Mouse (Mus musculus) heart, postnatal 0 days (tissue): ENCODE results near the gene Fbxo21. TPM values are rescaled to one million over a fixed set of nuclear protein-coding genes. Genes with fewer than 3 reads are reported as not detected.

Source experiments
- ATAC-seq: fragments of 200-750 bp; cut with Nextera tagmentation; 2 replicates; pipeline ENCODE4 v1.8.0; 2017; ENCODE audit warnings: low read depth, moderate number of reproducible peaks, moderate library complexity; ENCODE audit not compliant: insufficient read depth
- DNase-seq: peaks from one replicate; pipeline ENCODE4 v3.0.0-alpha.2; 2016; ENCODE audit warnings: low spot score
- H3K27ac ChIP-seq: fragments of 300-500 bp; sonication (generic); 2 replicates; pipeline ENCODE4 v1.5.1; 2014; ENCODE audit warnings: low read depth, mild to moderate bottlenecking
- H3K27me3 ChIP-seq: fragments of 300-500 bp; sonication (generic); 2 replicates; pipeline ENCODE4 v1.6.1; 2014; ENCODE audit warnings: low read length, mixed read lengths; ENCODE audit not compliant: control insufficient read depth, insufficient read depth
- H3K36me3 ChIP-seq: fragments of 300-500 bp; sonication (generic); replicated peaks from 2 replicates; pipeline ENCODE4 v1.6.1; 2014; ENCODE audit warnings: low read length, mixed read lengths; ENCODE audit not compliant: control insufficient read depth, insufficient read depth
- H3K4me1 ChIP-seq: fragments of 300-500 bp; sonication (generic); 2 replicates; pipeline ENCODE4 v1.6.1; 2014; ENCODE audit warnings: antibody characterized with exemption; ENCODE audit not compliant: control insufficient read depth, insufficient read depth
- H3K4me2 ChIP-seq: fragments of 300-500 bp; sonication (generic); 2 replicates; pipeline ENCODE4 v1.6.1; 2014; ENCODE audit warnings: low read depth, mild to moderate bottlenecking, low read length, moderate library complexity
- H3K4me3 ChIP-seq: fragments of 300-500 bp; sonication (generic); 2 replicates; pipeline ENCODE4 v1.5.1; 2014; ENCODE audit warnings: low read depth, low read length
- H3K9ac ChIP-seq: fragments of 300-500 bp; sonication (generic); replicated peaks from 2 replicates; pipeline ENCODE4 v1.6.1; 2014; ENCODE audit warnings: low read depth, low read length, mixed read lengths
- H3K9me3 ChIP-seq: fragments of 300-500 bp; sonication (generic); replicated peaks from 2 replicates; pipeline ENCODE4 v1.6.1; 2016; ENCODE audit warnings: low read length; ENCODE audit not compliant: control insufficient read depth
- CTCF ChIP-seq: IDR thresholded peaks from 2 replicates; pipeline ENCODE4 v1.5.1; 2016; ENCODE audit warnings: antibody characterized with exemption, control low read depth, low read depth
- EP300 ChIP-seq: IDR thresholded peaks from 2 replicates; pipeline ENCODE4 v1.6.1; 2016; ENCODE audit warnings: antibody characterized with exemption, low read depth
- WGBS: fragments of 180-500 bp; shearing (Covaris S2); extraction: QIAGEN DNeasy Blood & Tissue Kit; methylation state at CpG from one replicate; pipeline ENCODE4 v1.1.7; 2014; 5-methylcytosine and 5-hydroxymethylcytosine counted together
- polyA plus RNA-seq: library from polyadenylated mRNA; unstranded; fragments of >200 nt; fragmentation: Nextera tagmentation; extraction: Ambion mirVana; gene quantifications from 2 replicates; pipeline ENCODE4 v1.2.1, GENCODE M21; 2015
- total RNA-seq: library from RNA; depleted of rRNA; stranded (reverse); fragments of >200 nt; gene quantifications from 2 replicates; pipeline ENCODE4 v1.2.3, GENCODE M21; 2014; ENCODE audit warnings: low replicate concordance

Gene Fbxo21
- total and polyA plus RNA-seq, 2 experiments from 2014 or later: 36.0 to 50.8 TPM

GRCm38 (mm10) chr5:117953893-117954292 lies 22.6 kb upstream of the Fbxo21 start:
- Histone ChIP-seq H3K27me3 (no peaks in the 10 kb centered on the region), H3K9me3 (no peaks in the 10 kb centered on the region), H3K36me3 (no peaks in the 10 kb centered on the region), H3K4me3 (no peak overlapping the region), H3K27ac (no peak overlapping the region), H3K4me1 (no peaks in the 10 kb centered on the region), H3K4me2 (no peak overlapping the region), H3K9ac (no peak overlapping the region)
- TF ChIP-seq EP300: no peak
- ATAC-seq: no peak
- no peak for DNase-seq
- 79% methylated on average over 12 of the region's 12 CpGs for WGBS

- TF ChIP-seq EP300 (no peak), CTCF (no peak)
- DNase-seq: no peak
Measured at GRCm38 (mm10) chr5:117954429-117954828, 22.1 kb upstream of the Fbxo21 start.

GRCm38 (mm10) chr5:117955675-117956420 lies 20.7 kb upstream of the Fbxo21 start:
- no peaks in the 10 kb centered on the region for H3K36me3 ChIP-seq
- H3K9ac ChIP-seq: no peak overlapping the region
- DNase-seq: no peak
- no peak overlapping the region for H3K4me3 ChIP-seq
- 22% methylated on average over 10 of the region's 10 CpGs for WGBS
- no peak overlapping the region for H3K4me2 ChIP-seq
- H3K27ac ChIP-seq: no peak overlapping the region
- no peaks in the 10 kb centered on the region for H3K4me1 ChIP-seq
- ATAC-seq: no peak
- no peaks in the 10 kb centered on the region for H3K9me3 ChIP-seq
- TF ChIP-seq EP300: no peak
- TF ChIP-seq CTCF: peak; percentile 61
- H3K27me3 ChIP-seq: no peaks in the 10 kb centered on the region

More at GRCm38 (mm10) chr5:117954429-117954828, 22.1 kb upstream of the Fbxo21 start:
- H3K36me3 ChIP-seq: no peaks in the 10 kb centered on the region
- H3K9me3 ChIP-seq: no peaks in the 10 kb centered on the region
- no peak overlapping the region for H3K27ac ChIP-seq
- 72% methylated on average over 1 of the region's 1 CpGs for WGBS
- no peak overlapping the region for H3K4me2 ChIP-seq
- no peak overlapping the region for H3K4me3 ChIP-seq
- no peaks in the 10 kb centered on the region for H3K27me3 ChIP-seq
- no peak overlapping the region for H3K9ac ChIP-seq
- ATAC-seq: no peak
- no peaks in the 10 kb centered on the region for H3K4me1 ChIP-seq

GRCm38 (mm10) chr5:117964750-117965149 lies 11.8 kb upstream of the Fbxo21 start:
- 21% methylated on average over 9 of the region's 9 CpGs for whole genome bisulfite sequencing
- no peaks in the 10 kb centered on the region for H3K9me3 ChIP-seq
- no peaks in the 10 kb centered on the region for H3K27me3 ChIP-seq
- H3K4me2 ChIP-seq: peak overlapping the region; percentile 15; the same call in 1 of the 2 replicates
- no peak for TF ChIP-seq CTCF
- TF ChIP-seq EP300: no peak
- no peak overlapping the region for H3K9ac ChIP-seq
- no peaks in the 10 kb centered on the region; the same call in 1 of the 2 replicates for H3K4me1 ChIP-seq
- no peak for ATAC-seq
- H3K4me3 ChIP-seq: no peak overlapping the region
- DNase-seq: peak; percentile 8
- no peak overlapping the region for H3K27ac ChIP-seq
- H3K36me3 ChIP-seq: no peaks in the 10 kb centered on the region

GRCm38 (mm10) chr5:117966956-117967355 lies 9.6 kb upstream of the Fbxo21 start:
- WGBS: 78% methylated on average over 9 of the region's 9 CpGs
- Histone ChIP-seq H3K9ac (no peak overlapping the region), H3K27me3 (no peaks in the 10 kb centered on the region), H3K9me3 (no peaks in the 10 kb centered on the region), H3K36me3 (no peaks in the 10 kb centered on the region), H3K27ac (no peak overlapping the region), H3K4me2 (no peak overlapping the region), H3K4me3 (no peak overlapping the region), H3K4me1 (no peaks in the 10 kb centered on the region; the same call in 1 of the 2 replicates)
- ATAC-seq (no peak), DNase-seq (no peak)
- TF ChIP-seq CTCF (no peak), EP300 (no peak)

- no peaks in the 10 kb centered on the region for H3K36me3 ChIP-seq
- no peak overlapping the region for H3K4me2 ChIP-seq
- no peaks in the 10 kb centered on the region; the same call in 1 of the 2 replicates for H3K4me1 ChIP-seq
- no peak overlapping the region for H3K27ac ChIP-seq
- TF ChIP-seq EP300 (no peak), CTCF (no peak)
- H3K4me3 ChIP-seq: no peak overlapping the region
- no peak overlapping the region for H3K9ac ChIP-seq
- no peaks in the 10 kb centered on the region for H3K9me3 ChIP-seq
- no peak for DNase-seq
- no peak for ATAC-seq
- H3K27me3 ChIP-seq: no peaks in the 10 kb centered on the region
- WGBS: 37% methylated on average over 4 of the region's 4 CpGs
Measured at GRCm38 (mm10) chr5:117967659-117968069, 8.9 kb upstream of the Fbxo21 start.
